Mouse (Mus musculus) heart, postnatal 25 days (tissue): ENCODE results near the gene Hes2. TPM values are rescaled to one million over a fixed set of nuclear protein-coding genes. Genes with fewer than 3 reads are reported as not detected.

Experiments used
- DNase-seq: peaks from one replicate; pipeline ENCODE4 v3.0.0; 2022; ENCODE audit warnings: low spot score
- intact Hi-C: fragments of 180-260 bp; cut with DNase I; formaldehyde crosslinking; loops from one replicate; pipeline ENCODE4 v1.15.1; 2025
- total RNA-seq, 2 experiments: library from RNA; stranded (reverse); gene quantifications; 2 replicates each; pipeline ENCODE4 v1.2.3; 2021

Hes2 gene
- total RNA-seq, result not detected

DNA sequence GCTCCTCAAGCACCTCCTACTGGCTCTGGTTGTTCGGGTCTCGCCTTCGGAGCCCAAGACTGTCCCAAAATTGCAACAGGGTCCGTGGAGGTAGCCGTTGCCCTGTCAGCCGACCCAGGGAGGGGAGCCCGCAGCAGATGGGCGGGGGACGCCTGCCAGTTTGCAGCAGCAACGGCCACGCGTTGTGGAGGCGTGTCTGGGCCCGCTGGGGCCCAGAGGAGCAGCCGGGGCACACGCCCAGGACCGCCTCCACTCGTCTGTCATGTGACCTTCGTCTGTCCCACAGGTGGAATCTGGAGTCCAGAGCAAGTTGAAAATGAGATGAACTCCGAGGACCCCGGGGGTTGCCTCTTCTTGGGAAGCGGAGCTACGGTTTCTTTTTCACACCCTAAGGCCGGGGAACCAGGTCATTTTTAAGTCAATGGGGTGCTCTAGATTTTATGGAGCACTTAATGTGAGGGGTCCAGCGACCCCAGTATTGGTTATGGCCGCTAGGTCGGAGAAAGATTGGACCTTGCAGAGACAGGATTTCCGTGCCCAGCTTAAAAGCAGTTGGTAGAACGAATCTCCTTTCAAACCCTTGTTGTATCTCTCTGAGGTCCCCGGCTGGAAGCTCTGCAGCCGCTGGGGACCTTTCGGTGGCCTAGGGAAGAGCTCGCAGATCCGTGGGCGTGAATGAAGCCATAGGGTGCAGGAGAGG, at the start of gene Hes2:
Gene Hes2 (plus strand): TSS at position 283 of the 700 bp plus-strand sequence.
- no peak for DNase-seq
- intact Hi-C loops, result loop anchor here (5.0 kb wide), 1 partner anchor 279 kb away; no protein-coding TSS in a partner anchor

DNA sequence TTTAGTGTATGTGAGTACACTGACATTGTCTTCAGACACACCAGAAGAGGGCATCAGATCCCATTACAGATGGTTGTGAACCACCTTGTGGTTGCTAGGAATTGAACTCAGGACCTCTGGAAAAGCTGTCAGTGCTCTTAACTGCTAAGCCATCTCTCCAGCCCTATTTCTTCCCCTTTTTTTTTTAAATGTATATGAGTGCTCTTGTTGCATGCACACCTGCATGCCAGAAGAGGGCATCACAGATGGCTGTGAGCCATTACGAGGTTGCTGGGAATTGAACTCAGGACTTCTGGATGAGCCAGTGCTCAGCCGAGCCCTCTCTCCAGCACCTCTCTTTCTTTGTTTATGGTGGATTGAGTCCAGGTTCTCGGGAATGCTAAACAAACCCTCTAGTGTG, 49.2 kb upstream of the Hes2 start:
- intact Hi-C loops, result no loop called here
- DNase-seq, result no peak

DNA sequence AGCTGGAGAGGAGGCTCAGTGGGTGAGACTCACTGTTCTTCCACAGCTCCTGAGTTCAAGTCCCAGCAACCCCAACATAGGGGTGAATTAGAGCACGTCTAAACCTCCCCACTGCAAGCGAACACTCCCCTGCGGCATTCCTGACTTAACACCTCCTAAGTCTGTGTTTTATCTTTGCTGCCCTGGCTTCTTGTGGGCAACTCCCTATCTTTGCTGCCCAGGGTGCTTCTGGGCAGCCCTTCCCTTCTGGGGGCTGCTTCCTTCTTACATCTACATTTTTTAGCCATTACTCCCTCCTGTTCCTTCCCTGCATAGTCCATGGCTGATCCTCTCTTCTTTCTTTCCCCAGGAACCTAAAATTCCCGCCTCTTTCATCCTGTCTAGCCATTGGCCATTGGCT, 48.0 kb upstream of the Hes2 start:
- intact Hi-C loops, result no loop called here
- no peak for DNase-seq

DNA sequence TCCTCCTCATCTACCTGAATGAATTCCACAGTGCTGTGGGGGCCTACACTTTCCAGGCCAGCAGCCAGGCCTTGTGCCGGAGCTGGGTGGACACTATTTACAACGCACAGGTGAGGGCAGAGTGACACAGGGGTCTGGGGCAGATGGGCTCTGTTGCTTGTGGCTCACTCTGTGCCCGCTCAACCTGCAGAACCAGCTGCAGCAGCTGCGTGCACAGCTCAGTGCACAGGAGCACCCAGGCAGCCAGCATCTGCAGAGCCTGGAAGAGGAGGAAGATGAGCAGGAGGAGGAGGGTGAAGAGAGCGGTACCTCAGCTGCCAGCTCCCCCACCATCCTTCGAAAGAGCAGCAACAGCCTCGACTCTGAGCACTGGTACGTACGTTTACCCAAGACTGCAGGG, 46.3 kb upstream of the Hes2 start:
- intact Hi-C loops, result no loop called here
- DNase-seq, result no peak

DNA sequence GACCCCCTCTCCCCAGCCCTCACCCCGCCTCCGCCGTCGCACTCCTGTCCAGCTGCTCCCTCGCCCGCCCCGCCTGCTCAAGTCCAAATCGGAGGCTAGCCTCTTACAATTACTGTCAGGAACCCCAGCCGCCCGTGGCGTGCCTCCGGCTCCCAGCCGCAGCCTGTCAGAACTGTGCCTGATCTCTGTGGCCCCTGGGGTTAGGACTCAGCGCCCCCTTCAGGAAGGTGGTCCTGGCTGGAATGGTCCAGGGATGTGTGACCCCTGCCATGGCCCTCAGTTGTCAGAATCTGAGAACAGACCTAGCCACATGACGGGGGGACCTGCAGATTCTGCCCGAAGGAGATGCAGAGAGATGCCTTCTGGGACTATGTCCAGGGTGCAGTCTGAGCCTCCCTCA, 44.6 kb upstream of the Hes2 start:
- intact Hi-C loops, result no loop called here
- no peak for DNase-seq

DNA sequence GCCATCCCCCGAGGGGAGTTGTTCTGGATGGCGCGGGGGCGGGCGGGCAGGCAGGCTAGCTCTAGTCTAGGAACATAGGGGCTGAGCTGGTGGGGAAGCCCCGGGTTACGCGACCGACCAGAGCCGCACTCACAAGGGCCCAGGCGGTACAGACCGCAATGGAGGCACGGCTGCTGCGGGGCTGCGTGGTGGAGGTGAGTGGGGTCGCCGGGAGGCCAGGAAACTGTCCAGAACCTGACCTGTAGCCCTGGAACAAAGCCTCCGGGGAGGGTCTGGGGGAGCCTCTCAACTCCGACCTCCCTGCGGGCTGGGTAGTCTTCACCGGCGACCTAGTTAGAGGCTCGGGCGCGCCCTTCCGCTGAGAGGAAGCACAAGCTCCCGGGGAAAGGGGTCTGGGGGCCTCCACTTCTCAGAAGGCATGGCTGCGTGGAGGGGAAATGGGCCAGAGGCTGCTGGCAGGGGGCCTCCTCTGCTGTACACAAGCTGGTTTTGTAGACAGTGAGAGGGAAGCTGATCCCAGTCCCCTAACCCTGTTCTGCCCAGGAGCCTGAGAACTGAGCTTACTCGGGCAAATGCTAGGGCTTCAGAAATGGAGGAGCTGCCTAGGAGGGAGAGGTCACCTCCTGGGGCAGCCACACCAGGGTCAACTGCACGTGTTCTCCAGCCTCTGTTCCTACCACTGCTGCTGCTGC, 42.6 kb upstream of the Hes2 start, which contains the start of gene Tnfrsf25:
Gene Tnfrsf25 (plus strand): TSS at position 14 of the 692 bp plus-strand sequence.
- intact Hi-C loops, result no loop called here
- no peak for DNase-seq

DNA sequence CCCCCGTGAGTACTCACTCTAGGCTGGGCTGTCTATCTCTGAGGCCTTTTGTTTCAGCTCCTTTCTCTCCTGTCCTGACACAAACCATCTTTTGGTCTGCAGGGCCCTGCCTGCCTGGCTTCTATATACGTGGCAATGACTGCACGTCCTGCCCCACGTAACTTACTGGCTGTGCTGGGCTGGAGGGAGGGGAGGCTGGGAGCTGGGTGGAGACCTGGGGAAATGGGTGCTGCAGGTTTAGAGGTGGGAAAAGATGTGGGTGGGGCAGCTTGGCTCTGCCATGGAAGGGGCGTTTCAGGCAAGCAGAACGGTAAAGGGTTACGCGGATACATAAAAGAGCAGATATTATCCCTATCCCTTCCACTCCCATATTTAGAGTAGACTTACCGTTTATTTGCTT, 41.1 kb upstream of the Hes2 start:
- no peak for DNase-seq
- intact Hi-C loops, result no loop called here

DNA sequence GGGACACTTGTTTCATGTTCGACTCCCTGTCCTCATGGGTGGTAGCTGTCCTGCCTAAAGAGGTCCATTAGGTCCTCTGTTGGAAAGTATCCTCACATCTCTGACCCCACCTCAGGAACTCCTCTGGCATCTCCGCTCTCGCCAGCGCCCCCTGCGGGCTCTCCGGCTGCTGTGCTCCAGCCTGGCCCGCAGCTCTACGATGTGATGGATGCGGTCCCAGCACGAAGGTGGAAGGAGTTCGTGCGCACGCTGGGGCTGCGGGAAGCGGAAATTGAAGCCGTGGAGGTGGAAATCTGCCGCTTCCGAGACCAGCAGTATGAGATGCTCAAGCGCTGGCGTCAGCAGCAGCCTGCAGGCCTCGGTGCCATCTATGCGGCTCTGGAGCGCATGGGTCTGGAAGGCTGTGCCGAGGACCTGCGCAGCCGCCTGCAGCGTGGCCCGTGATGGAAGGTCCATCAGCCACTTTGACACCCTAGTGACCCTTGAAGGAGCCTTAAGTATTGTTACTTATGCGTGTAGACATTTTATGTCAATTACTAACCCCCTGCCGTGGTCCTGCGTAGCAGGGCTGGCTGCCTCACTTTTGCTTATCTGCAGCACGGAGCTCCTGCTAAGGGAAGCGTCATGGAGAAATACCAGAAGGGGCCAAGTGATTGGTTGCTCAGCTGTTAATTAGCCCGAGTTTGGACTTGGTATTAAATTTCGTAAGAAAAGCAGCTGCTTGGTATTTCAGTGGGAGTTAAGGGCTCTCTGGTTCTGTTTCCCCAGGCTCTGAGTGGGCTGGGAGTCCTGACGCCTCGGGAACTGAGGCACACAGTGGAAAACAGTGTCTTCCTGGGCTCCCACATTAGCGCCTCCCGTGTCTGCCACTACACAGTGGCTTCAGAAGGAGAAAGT, 39.0 kb upstream of the Hes2 start:
- DNase-seq, result no peak
- intact Hi-C loops, result no loop called here

DNA sequence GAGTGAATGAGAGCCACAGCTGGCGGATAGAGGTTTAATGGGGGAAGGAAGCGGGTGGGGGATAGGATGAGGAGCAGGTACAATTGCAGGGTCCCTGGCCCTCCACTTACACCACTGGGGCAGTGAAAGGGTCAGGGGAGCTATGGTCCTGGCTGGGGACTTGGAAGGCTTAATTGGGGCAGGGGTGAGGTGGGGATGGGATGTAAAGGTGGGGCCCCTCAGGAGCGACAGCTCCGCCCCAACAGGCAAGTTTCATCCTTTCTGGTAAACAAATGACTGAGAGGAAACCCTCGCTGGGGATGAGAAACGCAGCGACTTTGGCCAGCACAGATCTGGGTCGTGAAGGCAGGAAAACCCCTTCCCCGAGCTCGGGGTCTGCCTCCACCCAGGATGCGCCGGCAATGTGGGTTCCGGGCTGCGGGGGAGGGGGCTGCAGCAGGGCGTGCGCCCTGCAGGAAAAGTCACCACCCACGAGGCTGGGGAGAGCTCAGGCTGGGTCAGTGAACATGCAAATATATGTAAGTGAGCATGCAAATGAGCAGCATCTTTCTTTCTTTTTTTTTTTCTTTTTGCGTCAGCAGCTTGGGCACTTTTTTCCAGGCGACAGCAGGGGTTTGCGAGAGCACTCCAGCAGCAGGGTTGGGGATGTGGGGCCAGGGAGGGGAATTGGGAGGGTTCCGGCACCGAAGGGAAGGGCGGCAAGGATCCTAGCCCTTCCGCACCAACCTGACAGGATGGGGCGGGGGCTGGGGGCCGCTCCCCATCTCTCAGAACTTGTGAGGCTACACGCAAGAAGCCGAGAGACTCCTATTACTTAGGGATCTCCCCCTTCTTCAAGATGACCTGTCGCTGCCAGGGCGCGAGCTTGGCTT, 38.1 kb upstream of the Hes2 start:
- intact Hi-C loops, result no loop called here
- no peak for DNase-seq

DNA sequence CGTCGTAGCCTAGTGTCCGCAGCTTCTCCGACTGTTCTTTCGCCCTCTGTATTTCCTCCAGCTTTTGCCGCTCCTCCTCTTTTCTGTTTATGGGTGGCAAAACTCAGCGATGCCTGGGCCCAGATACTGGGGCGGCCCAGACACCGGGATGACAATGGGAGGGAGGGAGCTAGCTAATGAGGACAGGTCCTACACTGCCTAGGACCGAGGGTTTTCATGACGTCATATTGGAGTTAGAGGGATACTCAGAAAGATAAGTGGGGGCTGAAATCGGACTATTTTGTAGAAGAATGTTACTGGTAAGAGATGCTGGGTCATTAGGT, 37.5 kb upstream of the Hes2 start:
- intact Hi-C loops, result no loop called here

DNA sequence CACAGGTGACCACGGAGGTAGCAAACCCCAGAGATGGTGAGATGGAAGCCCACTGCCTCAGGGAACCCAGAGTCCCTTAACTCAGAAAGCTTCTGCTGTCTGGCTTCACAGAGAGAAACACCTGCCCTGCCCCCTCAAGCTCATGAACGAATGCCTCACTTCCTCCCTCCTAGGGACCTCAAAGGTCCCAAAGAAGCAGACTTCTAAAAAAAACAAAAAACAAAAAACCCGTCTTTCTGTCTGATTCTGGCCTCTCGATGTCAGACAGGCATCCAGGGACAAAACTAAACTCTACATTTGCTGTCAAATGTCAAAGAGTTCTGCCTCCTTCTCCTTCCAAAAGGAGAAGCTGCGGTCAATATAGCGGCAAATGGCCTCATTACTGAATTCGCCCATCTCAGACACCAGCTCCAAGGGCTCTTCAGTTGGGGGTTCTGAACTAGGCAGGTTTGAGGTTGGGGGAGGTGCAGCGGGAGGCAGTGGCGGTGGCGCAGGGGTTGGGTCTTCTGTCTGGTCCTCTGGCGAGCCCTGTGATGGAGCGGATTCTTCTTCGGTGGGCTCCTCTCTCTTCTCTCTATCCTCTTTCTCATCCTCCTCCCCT, 34.2 kb upstream of the Hes2 start:
- intact Hi-C loops, result no loop called here
- no peak for DNase-seq

More for the DNA sequence above, 37.5 kb upstream of the Hes2 start:
- no peak for DNase-seq

DNA sequence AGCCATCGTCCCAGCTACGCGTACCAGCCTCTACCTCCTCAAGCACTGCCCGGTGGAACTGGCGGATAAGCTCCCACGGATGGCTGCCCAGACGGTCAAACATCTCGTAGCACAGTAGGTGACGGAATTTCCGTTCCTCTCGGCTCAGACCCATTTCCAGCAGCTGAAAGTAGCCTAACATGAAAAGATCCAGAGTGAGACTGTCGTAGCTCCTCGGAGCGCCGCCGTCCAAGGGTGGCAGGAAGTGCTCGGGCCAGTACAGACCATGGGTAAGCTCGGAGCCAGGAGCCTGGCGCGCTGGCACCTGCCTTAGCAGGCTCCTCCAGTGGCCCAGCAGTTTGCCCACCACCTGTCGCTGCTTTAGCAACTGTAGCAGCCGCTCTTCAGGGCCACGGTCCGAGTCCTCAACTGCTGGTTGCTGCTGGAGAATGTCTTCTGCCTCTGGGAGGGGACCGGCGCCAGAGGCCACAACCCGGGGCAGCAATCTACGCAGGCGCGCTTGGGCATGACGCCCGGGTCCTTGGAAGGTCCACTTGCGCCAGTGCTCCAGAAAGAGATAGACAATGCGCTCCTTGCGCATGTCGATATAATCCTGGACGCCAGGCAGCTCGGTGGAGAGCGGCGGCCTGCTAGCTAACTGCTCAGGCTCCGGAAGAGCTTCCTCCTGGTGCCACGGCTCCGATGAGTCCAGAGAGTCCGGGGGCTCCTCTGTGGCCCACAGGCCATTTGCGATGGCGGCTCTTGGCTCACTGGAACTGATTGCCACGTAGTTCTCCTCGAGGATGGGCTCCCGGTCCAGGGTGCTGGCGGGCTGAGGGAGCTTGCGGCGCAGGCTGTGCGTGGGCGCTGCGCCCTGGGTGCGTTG, 33.3 kb upstream of the Hes2 start:
- intact Hi-C loops, result no loop called here
- DNase-seq, result peak; percentile 66

DNA sequence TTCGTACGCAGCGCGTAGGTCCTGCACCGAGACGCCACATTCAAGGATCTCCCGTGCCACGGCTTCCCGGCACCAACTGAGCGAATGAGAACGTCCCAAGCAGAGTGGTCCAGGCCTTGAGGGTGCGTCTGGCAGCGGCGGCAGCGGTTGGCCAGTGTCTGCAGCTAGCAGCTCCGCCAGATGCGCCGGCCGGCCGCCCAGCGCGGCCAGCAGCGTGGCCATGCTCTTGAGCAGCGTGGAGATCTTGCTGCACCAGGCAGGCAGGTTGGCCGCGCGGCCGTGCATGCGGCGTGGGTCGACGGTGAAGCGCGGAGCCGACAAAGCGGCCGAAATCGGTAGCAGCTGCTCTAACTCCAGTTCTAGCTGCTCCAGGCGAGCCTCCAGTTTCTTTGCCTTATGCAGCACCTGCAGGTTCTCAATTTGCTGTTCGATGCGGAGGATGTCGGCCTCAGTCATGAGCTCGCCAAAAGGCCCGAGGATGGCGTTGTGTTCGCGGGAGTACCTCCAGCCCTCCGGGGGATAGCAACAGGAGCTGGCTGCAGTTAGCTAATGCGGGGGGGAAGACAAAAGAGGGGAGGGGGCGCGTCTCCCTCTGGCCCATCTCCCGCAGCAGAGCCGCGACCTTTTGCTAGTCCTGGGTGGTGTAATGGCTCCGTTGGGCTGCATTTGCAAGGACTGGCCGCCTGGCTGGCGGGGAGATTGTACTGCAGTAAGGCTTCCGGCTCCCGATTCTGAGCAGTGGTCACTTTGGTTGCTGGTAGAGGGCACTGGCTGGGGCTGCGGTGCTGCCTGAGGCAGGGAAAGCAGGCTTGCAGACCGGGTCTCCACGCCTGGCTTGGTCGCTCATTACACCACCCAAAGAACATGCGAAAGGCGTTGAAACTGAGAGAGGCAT, 32.4 kb upstream of the Hes2 start:
- DNase-seq, result no peak
- intact Hi-C loops, result no loop called here

DNA sequence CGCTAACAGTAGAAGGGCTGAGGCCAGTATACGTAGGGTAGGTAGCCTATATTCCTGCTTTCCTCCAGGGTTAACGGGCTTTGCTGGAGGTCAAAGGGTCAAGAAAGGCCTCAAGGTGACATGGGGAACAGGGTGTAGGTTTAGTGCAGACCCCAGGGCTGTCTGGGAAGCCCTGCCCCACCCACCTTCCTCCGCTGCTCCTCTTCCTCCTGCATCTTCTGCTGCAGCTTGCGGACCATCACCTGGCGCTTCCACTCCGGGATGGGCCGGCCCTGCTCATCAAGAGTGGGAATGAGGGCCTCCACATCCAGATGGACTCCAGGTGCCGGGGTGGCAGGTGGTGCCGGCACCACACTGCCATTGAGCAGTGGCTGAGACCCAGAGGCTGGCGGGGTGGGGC, 30.8 kb upstream of the Hes2 start:
- DNase-seq, result no peak
- intact Hi-C loops, result no loop called here

DNA sequence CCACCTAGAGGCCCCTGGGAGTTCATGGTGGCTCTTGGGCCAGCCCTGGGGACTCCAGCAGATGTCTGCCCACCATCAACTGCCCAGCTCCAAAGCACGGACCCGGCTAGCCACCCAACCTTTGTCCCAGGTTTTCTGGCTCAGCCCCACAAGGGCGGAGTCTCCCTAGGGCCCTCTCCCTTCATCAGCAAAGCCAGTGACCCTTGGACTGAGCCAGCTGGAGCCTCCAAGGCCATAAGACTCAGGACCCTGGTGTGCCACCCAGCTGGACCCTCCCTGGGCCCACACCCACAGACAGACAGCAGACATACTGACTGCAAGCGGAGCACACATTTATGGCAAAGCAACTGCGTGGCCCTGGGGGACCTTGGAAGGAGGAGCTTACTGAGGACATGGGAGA, 29.9 kb upstream of the Hes2 start:
- no peak for DNase-seq
- intact Hi-C loops, result no loop called here

DNA sequence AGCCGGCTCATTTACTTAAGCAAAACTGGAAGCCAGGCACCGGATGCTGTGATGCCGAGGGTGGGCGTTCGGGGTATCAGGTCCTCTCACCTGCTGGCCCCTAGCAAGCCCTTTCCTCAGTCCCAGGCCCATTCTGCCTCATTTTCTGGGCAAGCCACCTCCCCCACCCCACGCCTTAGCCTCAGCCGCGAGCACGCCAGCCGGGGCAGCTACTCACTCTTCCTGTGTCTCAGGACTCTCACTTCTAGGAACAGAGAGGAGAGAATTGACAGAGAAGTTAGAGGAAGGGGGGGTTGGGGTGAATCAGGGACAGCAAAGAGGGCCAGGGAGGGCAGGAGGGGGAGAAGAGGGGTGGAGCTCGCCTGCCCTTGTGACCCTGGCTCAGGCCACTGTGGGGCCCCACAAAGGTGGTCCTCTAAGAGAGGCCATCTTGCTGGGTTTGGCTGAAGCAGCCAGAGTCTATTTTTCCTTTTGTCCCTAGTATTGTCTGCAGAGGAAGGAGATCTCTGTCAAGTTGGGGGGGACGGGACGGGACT, 29.2 kb upstream of the Hes2 start:
- intact Hi-C loops, result no loop called here
- no peak for DNase-seq
